Mouse (Mus musculus): ENCODE data around the gene Ncbp3.

The Ncbp3 gene

DNA sequence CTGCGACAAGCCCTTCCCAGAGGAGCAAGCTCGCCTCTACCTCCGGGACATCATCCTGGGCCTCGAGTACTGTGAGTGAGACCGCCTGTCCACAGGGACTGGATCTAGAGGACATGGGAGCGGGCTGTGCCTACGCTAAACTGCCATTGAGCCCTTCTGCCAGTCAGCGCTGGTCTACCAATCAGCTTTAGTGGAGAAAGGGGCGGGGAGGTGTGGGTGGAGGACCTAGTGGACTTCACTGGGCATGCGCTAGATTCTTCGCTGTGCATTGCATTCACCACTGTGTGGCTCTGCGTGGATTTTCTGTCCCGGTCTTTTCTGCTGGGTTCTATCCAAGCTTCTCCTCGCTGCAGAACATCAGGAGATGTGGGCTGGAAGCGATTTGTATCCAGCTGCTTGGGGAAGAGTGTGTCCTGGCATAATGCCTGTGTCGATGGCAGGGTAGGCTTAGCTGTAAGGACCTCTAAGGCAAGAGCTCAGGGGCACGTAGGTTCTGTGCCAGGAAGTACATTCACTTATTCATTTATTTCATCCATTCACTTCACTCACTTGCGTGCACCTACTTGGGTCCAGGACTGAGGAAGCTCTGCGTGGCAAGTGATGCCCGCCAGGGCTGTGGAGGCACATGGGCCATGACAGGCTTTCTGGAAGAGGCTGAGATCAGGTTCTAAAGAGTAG, 16.6 kb upstream of the Ncbp3 start:
- peak; percentile 62 for DNase-seq (ENCODE audit: low read depth)

DNA sequence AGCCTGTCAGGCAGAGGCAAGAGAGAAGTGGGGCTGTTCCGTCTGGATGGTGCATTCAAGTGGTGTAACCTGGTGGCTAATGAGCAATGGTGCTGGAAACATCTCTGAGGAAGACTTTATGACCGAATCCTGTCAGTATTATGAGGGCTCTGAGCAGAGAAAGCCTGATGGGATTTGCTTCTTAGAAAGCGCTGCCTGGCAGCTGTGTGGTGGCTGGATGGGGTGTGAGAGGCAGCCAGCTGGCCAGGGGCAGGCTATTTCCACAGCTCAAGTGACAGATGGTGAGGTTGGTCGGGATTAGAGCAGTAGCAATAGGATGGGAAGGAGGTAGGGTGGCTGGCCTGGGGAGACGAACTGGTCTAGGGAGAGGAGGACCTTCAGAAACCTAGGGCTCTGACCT, 16.0 kb upstream of the Ncbp3 start:
- DNase-seq (ENCODE audit: low read depth) = no peak

GRCm38 (mm10) chr11:73036077-73036476, 11.5 kb upstream of the Ncbp3 start:
- no peak for DNase-seq (ENCODE audit: low read depth)

DNA sequence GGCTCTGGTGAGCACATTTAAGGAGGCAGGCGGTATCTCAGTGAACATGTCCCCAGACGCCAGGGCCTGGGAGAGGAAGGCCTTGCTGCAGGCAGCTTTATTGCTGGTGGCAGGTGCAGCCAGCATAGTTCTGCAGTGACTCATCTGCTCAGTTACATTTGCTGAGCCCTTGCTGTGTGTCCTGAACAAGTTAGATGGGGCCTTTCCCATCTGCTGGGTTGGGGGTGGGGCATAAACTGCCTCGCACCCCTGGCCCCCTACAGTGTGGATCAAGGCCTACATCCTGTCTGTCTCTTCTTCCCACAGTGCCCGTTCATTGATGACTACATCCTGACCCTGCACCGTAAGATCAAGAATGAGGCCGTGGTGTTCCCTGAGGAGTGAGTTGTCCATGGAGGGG, 10.7 kb upstream of the Ncbp3 start:
- DNase-seq (ENCODE audit: low read depth) = no peak

DNA sequence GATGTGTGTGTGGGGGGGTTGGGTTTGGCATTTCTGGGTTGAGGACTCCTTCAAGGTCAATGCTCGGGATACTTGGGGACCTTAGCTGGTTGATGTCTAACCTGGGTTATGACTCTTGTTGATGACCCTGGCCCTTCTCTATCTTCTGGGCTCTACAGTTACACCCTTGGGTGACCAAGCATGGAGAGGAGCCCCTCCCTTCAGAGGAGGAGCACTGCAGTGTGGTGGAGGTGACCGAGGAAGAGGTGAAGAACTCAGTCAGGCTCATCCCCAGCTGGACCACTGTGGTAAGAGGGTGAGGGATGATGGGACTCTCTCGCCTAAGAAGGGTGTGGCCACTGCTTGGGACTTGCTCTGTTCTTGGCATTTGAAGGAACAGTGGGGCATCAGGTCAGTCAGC, 9.9 kb upstream of the Ncbp3 start:
- no peak for DNase-seq (ENCODE audit: low read depth)

DNA sequence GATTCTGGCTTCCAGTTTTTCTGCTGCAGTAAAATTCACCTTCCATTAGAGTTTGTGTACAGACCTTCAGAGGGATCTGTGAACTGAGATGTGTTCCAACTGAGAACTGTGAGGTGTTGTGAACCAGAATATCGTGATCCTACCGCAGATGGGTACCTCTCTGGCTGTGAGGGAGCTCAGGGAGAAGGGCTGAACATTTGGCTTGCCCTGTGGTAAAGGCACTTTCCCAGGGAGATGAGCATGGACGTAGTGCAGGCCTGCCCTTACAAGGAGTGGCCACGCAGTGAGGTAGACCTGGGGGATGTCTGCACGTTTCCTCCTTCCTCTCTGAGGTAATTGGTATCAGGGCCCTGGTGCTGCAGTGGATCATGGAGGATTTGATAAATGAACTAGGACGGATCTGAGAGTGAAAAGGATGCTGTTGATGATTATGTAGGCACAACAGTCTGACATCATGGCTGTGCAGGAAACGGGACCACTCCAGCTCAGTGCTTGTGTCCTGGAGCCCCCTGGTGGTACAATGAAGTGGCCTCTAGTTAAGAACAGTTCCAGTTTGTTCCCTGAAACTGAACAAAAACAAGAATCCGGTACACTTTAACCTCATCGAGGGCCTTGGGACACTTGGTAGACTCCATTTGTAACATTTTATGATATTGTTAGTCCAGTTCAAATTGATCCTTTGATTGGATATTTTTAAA, 8.3 kb upstream of the Ncbp3 start:
- peak; percentile 57 for DNase-seq (ENCODE audit: low read depth)

DNA sequence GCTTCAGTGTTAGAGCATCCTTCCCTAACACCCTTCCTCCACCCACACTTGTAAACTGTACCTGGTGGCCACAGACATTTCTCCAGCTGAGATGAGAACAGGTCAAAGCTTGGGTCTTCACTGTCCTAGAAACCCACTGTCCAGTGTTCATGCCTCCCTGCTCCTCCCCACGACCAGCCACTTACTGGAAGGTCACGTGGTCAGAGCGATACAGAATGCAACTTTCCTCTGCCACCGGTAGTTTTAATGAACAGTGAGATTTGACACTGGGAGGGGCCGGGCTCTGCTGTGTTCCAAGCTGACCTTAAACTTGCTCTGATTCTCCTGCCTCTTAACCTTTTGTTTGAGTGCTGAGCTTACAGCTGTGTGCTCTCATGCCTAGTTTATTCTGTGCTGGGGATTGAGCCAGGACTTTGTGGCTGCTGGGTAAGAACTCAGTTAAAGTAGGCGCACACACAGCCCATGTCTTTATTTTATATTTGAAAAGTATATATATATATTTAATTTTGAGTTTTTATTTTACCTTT, 3.3 kb upstream of the Ncbp3 start:
- DNase-seq (ENCODE audit: low read depth) = no peak

- DNase-seq (ENCODE audit: low read depth) = no peak
Measured at GRCm38 (mm10) chr11:73044789-73045188, 2.8 kb upstream of the Ncbp3 start.

DNA sequence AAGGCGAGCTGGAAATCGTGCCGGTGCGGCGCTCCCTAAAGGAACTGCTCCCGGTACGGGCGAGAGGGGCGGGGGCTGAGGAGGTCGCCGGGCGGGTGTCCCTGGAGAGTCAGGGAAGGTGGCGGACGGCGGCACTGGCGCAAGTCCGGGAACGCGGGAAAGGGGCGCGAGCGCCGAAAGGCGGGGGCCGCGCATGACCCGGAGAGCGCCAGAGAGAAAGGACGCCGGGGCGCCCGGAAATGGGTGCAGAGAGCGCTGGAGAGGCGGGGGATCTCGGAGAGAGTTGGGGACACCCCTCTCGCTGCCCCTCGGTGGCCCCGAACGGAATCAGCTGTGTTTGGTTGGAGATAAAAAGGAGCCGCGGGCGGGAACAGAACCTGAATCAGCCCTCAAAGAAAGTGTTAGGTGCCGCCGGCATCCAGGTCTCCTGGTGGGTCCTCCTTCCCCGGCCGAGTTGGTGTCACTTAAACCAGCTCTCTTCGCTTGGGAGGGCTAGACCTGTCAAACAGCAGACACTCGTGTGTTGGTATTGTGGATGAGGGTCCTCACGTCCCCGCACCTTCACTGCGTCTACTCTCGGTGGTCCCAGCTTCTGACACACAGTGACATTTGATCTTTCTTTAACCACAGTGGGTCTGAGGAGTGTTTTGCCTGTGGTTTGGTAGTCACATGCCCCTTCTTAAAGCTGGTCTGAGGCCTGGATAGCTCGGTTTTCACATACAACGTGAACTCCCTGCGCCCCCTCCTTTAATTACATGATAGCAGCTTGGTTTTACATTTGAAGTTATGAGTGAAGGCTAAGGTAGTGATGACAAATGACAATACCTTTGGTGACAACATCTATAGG, 670 bp downstream of the Ncbp3 start:
- peak; percentile 39 for DNase-seq (ENCODE audit: low read depth)

- peak; percentile 85 for DNase-seq (ENCODE audit: low read depth)
Measured at GRCm38 (mm10) chr11:73049335-73049734, 1.8 kb downstream of the Ncbp3 start.

- no peak for DNase-seq (ENCODE audit: low read depth)
Measured at GRCm38 (mm10) chr11:73052795-73053194, 5.2 kb downstream of the Ncbp3 start.

DNA sequence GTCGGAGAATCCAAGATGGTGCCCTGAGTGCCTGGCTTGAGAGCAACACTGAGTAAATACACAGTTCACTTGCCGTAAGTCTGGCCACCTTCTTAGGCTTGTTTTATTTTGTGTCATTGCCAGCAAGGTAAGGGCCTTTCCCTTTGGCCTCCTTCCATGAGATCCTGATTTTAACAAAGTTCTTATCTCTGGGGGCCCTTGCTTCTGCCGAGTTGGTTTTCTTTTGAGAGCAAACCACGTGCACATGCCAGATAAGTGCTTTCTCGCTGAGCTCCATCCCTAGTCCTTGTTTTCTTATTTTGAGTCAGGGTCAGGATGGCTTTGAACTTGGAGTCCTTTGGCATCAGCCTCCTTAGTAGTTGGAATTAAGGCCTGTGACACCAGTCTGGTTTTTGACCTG, 10.1 kb downstream of the Ncbp3 start:
- no peak for DNase-seq (ENCODE audit: low read depth)

GRCm38 (mm10) chr11:73059630-73060029, 12.0 kb downstream of the Ncbp3 start:
- no peak for DNase-seq (ENCODE audit: low read depth)

DNA sequence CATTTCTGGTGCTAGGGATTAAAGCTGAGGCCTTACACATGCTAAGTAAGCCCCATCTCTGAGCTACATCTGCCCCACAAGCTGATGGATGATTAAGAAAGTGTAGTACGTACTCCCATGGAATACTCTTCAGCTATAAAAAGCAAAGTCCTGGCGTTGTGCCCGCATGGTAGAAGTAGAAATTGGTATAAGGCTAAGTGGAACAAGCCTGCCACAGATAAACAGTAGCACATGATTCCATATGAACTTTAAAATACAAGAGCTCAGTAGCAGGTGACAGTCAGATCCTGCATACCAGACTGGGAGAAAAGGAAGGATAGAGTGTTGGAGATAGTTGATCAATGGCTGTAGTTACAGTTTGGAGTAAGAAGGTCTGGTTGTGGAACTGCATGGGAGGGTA, 13.8 kb downstream of the Ncbp3 start:
- DNase-seq (ENCODE audit: low read depth) = no peak

GRCm38 (mm10) chr11:73071839-73072238, 24.3 kb downstream of the Ncbp3 start:
- DNase-seq (ENCODE audit: low read depth) = no peak

GRCm38 (mm10) chr11:73076295-73076694, 28.7 kb downstream of the Ncbp3 start:
- DNase-seq (ENCODE audit: low read depth) = no peak

- DNase-seq (ENCODE audit: low read depth) = no peak
Measured at GRCm38 (mm10) chr11:73076733-73077132, 29.1 kb downstream of the Ncbp3 start.

- no peak for DNase-seq (ENCODE audit: low read depth)
Measured at GRCm38 (mm10) chr11:73077211-73077720, 29.7 kb downstream of the Ncbp3 start.

DNA sequence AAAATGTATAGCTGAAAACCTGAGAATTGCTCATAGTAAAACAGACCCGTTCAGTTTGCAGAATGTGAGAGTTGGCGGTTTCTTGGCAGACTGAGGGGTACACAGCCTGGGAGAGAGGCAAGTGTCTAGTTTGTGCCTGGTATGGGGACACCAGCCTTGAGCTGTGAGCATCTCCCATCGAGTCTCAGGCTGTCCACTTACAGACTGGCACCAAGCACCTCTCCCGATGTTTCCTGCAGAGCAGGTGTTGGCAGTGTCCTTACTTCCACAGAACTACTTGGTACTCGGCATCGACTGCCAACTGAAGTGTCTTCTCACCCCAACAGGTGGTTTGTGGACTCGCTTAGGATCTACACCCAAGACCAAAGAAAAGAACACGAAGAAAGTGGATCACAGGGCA, 31.0 kb downstream of the Ncbp3 start:
- DNase-seq (ENCODE audit: low read depth) = no peak

- DNase-seq (ENCODE audit: low read depth) = no peak
Measured at GRCm38 (mm10) chr11:73080306-73080705, 32.7 kb downstream of the Ncbp3 start.

GRCm38 (mm10) chr11:73084303-73084702, 36.7 kb downstream of the Ncbp3 start:
- DNase-seq (ENCODE audit: low read depth) = no peak

DNA sequence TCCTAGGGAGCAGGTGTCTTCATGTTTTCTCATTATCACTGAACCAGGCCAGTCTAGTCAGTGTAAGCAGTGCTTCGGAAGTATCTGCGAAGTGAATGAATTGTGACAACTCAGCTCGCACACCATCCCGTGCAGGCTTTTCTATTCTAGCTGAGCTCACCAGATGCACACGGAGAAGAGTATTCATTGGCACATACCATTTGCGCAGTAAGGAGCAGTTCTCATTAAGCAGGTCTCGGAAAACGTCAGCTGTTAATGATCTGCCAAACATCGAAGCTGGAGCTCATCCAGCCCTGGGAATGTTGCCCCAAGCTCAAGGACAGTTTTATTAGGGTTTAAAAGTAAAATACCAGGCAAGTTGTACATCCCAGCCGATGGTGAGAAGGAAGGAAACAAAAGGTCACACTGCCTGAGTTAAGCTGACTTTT, 37.2 kb downstream of the Ncbp3 start:
- DNase-seq (ENCODE audit: low read depth) = no peak
